Comparison of ENCODE assay signal across 12 mouse cellular contexts in genomic region chr9:57156823-57157222, GRCm38 (mm10). TPM values are rescaled to one million over a fixed set of nuclear protein-coding genes. Genes with fewer than 3 reads are reported as not detected.
DNase-seq lines count a peak whose midpoint lies in the region; ATAC-seq and TF ChIP-seq lines count a peak whose summit lies in the region.
"Had no signal": no experiment of that assay in that cellular context is flagged by ENCODE, and none has a peak within 500 bp of the region (broad histone marks: within the 10 kb centered on the region; RNA-seq: fewer than 3 reads in every experiment).

No protein-coding gene starts in this region.

- TF ChIP-seq EP300 in liver, embryonic 14.5 days (IDR thresholded peaks at IDR 0.05; ENCODE audit: low read depth): no peak

- no peak overlapping the region for H3K4me2 ChIP-seq in forebrain, embryonic 11.5 days (ENCODE audit: low read depth, low read length, severe bottlenecking)
- H3K4me2 ChIP-seq in liver, embryonic 14.5 days (ENCODE audit: low read depth): peak overlapping the region; percentile 82

- H3K4me1 ChIP-seq in forebrain, embryonic 10.5 days: peaks cover 19% of the 10 kb centered on the region
- peaks cover 5% of the 10 kb centered on the region; the same call in 1 of the 2 replicates for H3K4me1 ChIP-seq in forebrain, embryonic 11.5 days (replicated peaks; ENCODE audit: control insufficient read depth, insufficient read depth, low read length)
- H3K4me1 ChIP-seq in liver, embryonic 14.5 days (replicated peaks; ENCODE audit: control insufficient read depth in 2 of 2, insufficient read depth in 2 of 2, low read length in 1 of 2): peaks cover 0 to 9% of the 10 kb centered on the region in 2 experiments; a peak in 2 of 4 replicates

- TF ChIP-seq CTCF in liver, embryonic 14.5 days (IDR thresholded peaks at IDR 0.05; ENCODE audit: low read depth): no peak

- H3K36me3 ChIP-seq in forebrain, embryonic 10.5 days (replicated peaks): peaks cover 19% of the 10 kb centered on the region
- no peaks in the 10 kb centered on the region; the same call in 1 of the 2 replicates for H3K36me3 ChIP-seq in forebrain, embryonic 11.5 days (ENCODE audit: control insufficient read depth, insufficient read depth, low read length)
- H3K36me3 ChIP-seq in liver, embryonic 14.5 days (replicated peaks; ENCODE audit: control insufficient read depth, insufficient read depth, low read depth): no peaks in the 10 kb centered on the region

- no peak overlapping the region for H3K27ac ChIP-seq in forebrain, embryonic 10.5 days
- no peak overlapping the region for H3K27ac ChIP-seq in forebrain, embryonic 11.5 days (ENCODE audit: low read depth, low read length)
- no peak overlapping the region for H3K27ac ChIP-seq in liver, embryonic 14.5 days
- H3K27ac ChIP-seq: gastrocnemius, adult 2 months had no signal

- H3K9ac ChIP-seq in forebrain, embryonic 11.5 days (ENCODE audit: low read length): no peak overlapping the region
- H3K9ac ChIP-seq in liver, embryonic 14.5 days (replicated peaks): no peak overlapping the region

- peak overlapping the region; percentile 91; the same call in 1 of the 2 replicates for H3K4me3 ChIP-seq in forebrain, embryonic 10.5 days
- no peak overlapping the region for H3K4me3 ChIP-seq in forebrain, embryonic 11.5 days (ENCODE audit: low read depth, low read length)
- H3K4me3 ChIP-seq in liver, embryonic 14.5 days (ENCODE audit: insufficient read depth in 1 of 2, low read depth in 2 of 2, low read length in 2 of 2): no peak overlapping the region

- no peaks in the 10 kb centered on the region for H3K9me3 ChIP-seq in forebrain, embryonic 10.5 days
- no peaks in the 10 kb centered on the region for H3K9me3 ChIP-seq in forebrain, embryonic 11.5 days (ENCODE audit: control insufficient read depth, low read length)
- no peaks in the 10 kb centered on the region for H3K9me3 ChIP-seq in liver, embryonic 14.5 days (ENCODE audit: control insufficient read depth, low read length)

- no peak for ATAC-seq in forebrain, embryonic 11.5 days (replicated peaks; ENCODE audit: low FRiP score)
- ATAC-seq in liver, embryonic 14.5 days (ENCODE audit: insufficient read depth): no peak
- no peak for ATAC-seq in cerebellum, adult (ENCODE audit: insufficient number of reproducible peaks, low FRiP score, low TSS enrichment)

- peaks cover 3% of the 10 kb centered on the region; the same call in 1 of the 2 replicates for H3K27me3 ChIP-seq in forebrain, embryonic 10.5 days (ENCODE audit: poor library complexity, severe bottlenecking)
- H3K27me3 ChIP-seq in forebrain, embryonic 11.5 days (ENCODE audit: control insufficient read depth, insufficient read depth, low read length): no peaks in the 10 kb centered on the region
- no peaks in the 10 kb centered on the region for H3K27me3 ChIP-seq in liver, embryonic 14.5 days (ENCODE audit: control insufficient read depth, insufficient read depth, low read length)

- 89% methylated on average over 8 of the region's 8 CpGs for WGBS in forebrain, embryonic 10.5 days
- WGBS in forebrain, embryonic 11.5 days: 88% methylated on average over 8 of the region's 8 CpGs
- 80% methylated on average over 8 of the region's 8 CpGs for WGBS in liver, embryonic 14.5 days (ENCODE audit: insufficient replicate concordance)

- DNase-seq in forebrain, embryonic 10.5 days (ENCODE audit: extremely low spot score, low spot score): no peak
- DNase-seq in forebrain, embryonic 11.5 days (ENCODE audit: low spot score): no peak
- DNase-seq in thymus, postnatal 4 days: peak; percentile 14
- no peak for DNase-seq in thymus, postnatal 36 days
- DNase-seq in liver, embryonic 14.5 days (ENCODE audit: low read depth in 3 of 3, low spot score in 3 of 3): no peak
- no peak for DNase-seq in adrenal gland, postnatal 10 days
- no peak for DNase-seq in adipocyte (ENCODE audit: low spot score)
- DNase-seq: B cell, adult 2 months; cerebellum, adult 9-11 months; gastrocnemius, adult 2 months; kidney, adult 11 months had no signal

RNA-seq across cellular contexts. Expression of gene Commd4, which starts 1.3 kb away (rescaled TPM):
- polyA plus RNA-seq in forebrain, embryonic 10.5 days (2016; fragmentation: Nextera tagmentation; extraction: Ambion mirVana): 106 and 111 TPM in 2 replicates
- polyA plus RNA-seq in forebrain, embryonic 11.5 days (2014; fragmentation: Nextera tagmentation; extraction: Ambion mirVana): 87.1 and 99.0 TPM in 2 replicates
- 45.8 and 51.4 TPM in 2 replicates for polyA plus RNA-seq in liver, embryonic 14.5 days (2012; rRNA removed)
- polyA plus RNA-seq in liver, embryonic 14.5 days (2014; fragmentation: Nextera tagmentation; extraction: Ambion mirVana): 57.1 and 65.2 TPM in 2 replicates
- total RNA-seq in adrenal gland, postnatal 10 days (2021): 10 to 100 TPM; 48.8 to 57.6 TPM

RNA-seq across cellular contexts. Expression of gene Neil1, which starts 8.7 kb away (rescaled TPM):
- 5.6 and 6.0 TPM in 2 replicates for polyA plus RNA-seq in forebrain, embryonic 10.5 days (2016; fragmentation: Nextera tagmentation; extraction: Ambion mirVana)
- 5.2 and 5.4 TPM in 2 replicates for polyA plus RNA-seq in forebrain, embryonic 11.5 days (2014; fragmentation: Nextera tagmentation; extraction: Ambion mirVana)
- 1.4 and 1.5 TPM in 2 replicates for polyA plus RNA-seq in liver, embryonic 14.5 days (2012; rRNA removed)
- 0.95 and 1.00 TPM in 2 replicates for polyA plus RNA-seq in liver, embryonic 14.5 days (2014; fragmentation: Nextera tagmentation; extraction: Ambion mirVana)
- total RNA-seq in adrenal gland, postnatal 10 days (2021): 10 to 100 TPM; 11.4 to 13.1 TPM

RNA-seq across cellular contexts. Expression of gene Man2c1, which starts 26.3 kb away (rescaled TPM):
- 63.3 and 68.8 TPM in 2 replicates for polyA plus RNA-seq in forebrain, embryonic 10.5 days (2016; fragmentation: Nextera tagmentation; extraction: Ambion mirVana)
- 37.6 and 41.3 TPM in 2 replicates for polyA plus RNA-seq in forebrain, embryonic 11.5 days (2014; fragmentation: Nextera tagmentation; extraction: Ambion mirVana)
- polyA plus RNA-seq in liver, embryonic 14.5 days (2012; rRNA removed): 27.1 and 35.4 TPM in 2 replicates
- polyA plus RNA-seq in liver, embryonic 14.5 days (2014; fragmentation: Nextera tagmentation; extraction: Ambion mirVana): 7.4 and 11.5 TPM in 2 replicates
- total RNA-seq in adrenal gland, postnatal 10 days (2021): 100 to 1,000 TPM in 1 of 2 experiments, 10 to 100 TPM in 1; 84.2 to 121 TPM
